ENCODE assay signal across 8 mouse cellular contexts in the genomic region with DNA sequence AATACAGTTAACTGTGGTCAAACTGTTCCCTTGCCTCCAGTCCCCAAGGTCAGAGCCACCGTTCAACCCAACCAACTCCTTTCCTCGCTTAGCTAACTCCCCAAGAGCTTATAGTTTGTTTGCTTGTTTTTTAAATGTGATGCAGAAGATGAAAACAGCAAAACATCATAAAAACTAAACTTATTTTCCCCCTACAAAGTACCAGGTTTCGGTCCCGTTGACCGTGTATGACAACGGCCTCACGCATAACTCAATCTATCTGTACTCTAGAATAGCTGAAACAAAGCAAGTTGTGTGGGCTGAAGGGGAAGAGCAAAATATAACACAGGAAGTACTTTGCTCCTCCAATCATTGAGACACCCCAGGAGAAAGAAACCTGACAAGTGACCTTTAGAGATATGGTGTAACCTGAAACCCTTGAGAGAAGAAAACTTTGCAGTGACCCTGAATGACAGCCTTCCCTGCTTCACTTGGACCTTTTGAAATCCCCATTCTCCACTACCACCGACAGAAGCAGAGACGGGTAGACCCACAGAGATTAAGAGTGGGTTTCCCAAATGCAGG. TPM values are rescaled to one million over a fixed set of nuclear protein-coding genes. Genes with fewer than 3 reads are reported as not detected.
DNase-seq lines count a peak whose midpoint lies in the region; ATAC-seq and TF ChIP-seq lines count a peak whose summit lies in the region.

No protein-coding gene starts in this region.

- in situ Hi-C loops in CH12.LX (cut with MboI; ENCODE audit: low pct_ligation_motif_present, low pct_unique_long_range_greater_than_20kb, low sequenced_read_pairs): loop anchor here (5.0 kb wide), 1 partner anchor 34 kb away; no protein-coding TSS in a partner anchor

- no peaks in the 10 kb centered on the region for H3K9me3 ChIP-seq in heart, embryonic 12.5 days (replicated peaks)
- H3K9me3 ChIP-seq in CH12.LX (replicated peaks; ENCODE audit: low read length): no peaks in the 10 kb centered on the region
- H3K9me3 ChIP-seq in hindbrain, embryonic 11.5 days (ENCODE audit: control insufficient read depth, low read length): no peaks in the 10 kb centered on the region
- no peaks in the 10 kb centered on the region for H3K9me3 ChIP-seq in megakaryocyte, embryonic 14.5 days

- H3K9ac ChIP-seq in heart, embryonic 12.5 days: peak overlapping the region; percentile 98
- peak overlapping the region; percentile 83 for H3K9ac ChIP-seq in CH12.LX (ENCODE audit: insufficient read depth, low read depth)
- H3K9ac ChIP-seq in hindbrain, embryonic 11.5 days (ENCODE audit: low read depth, low read length): peak overlapping the region; percentile 86

- no peaks in the 10 kb centered on the region for H3K36me3 ChIP-seq in heart, embryonic 12.5 days
- H3K36me3 ChIP-seq in CH12.LX (replicated peaks in 1 of 2; ENCODE audit: control insufficient read depth in 1 of 2, insufficient read depth in 1 of 2, low read length in 1 of 2): peaks cover 0 to 21% of the 10 kb centered on the region in 2 experiments
- no peaks in the 10 kb centered on the region for H3K36me3 ChIP-seq in hindbrain, embryonic 11.5 days (ENCODE audit: control insufficient read depth, insufficient read depth, low read length)
- H3K36me3 ChIP-seq in megakaryocyte, embryonic 14.5 days (replicated peaks; ENCODE audit: low read length): peaks cover 35% of the 10 kb centered on the region

- H3K4me3 ChIP-seq in heart, embryonic 12.5 days: peak overlapping the region; percentile 87
- peak overlapping the region; percentile 91 to 93 (median 93) for H3K4me3 ChIP-seq in CH12.LX (replicated peaks in 1 of 3; ENCODE audit: low read depth in 2 of 3, low read length in 2 of 3, poor library complexity in 1 of 3)
- peak overlapping the region; percentile 92 for H3K4me3 ChIP-seq in hindbrain, embryonic 11.5 days (ENCODE audit: low read depth, low read length)
- peak overlapping the region; percentile 98 for H3K4me3 ChIP-seq in megakaryocyte, embryonic 14.5 days (replicated peaks)

- peak overlapping the region; percentile 96 for H3K27ac ChIP-seq in heart, embryonic 12.5 days (ENCODE audit: poor library complexity, severe bottlenecking)
- H3K27ac ChIP-seq in CH12.LX (ENCODE audit: insufficient read depth, low read depth): peak overlapping the region; percentile 10
- H3K27ac ChIP-seq in hindbrain, embryonic 11.5 days (ENCODE audit: low read depth, low read length): peak overlapping the region; percentile 82; the same call in 1 of the 2 replicates

- H3K79me2 ChIP-seq in CH12.LX (replicated peaks; ENCODE audit: control insufficient read depth, extremely low read depth, insufficient read depth, poor library complexity, severe bottlenecking): peaks cover 33% of the 10 kb centered on the region

- TF ChIP-seq POLR2A in CH12.LX (IDR thresholded peaks at IDR 0.05; ENCODE audit: low read depth, low read length): no peak

- no peak for TF ChIP-seq EP300 in CH12.LX (IDR thresholded peaks at IDR 0.05; ENCODE audit: low read length)

- no peak for ATAC-seq in heart, embryonic 12.5 days (ENCODE audit: insufficient number of reproducible peaks, low FRiP score)
- ATAC-seq in hindbrain, embryonic 11.5 days (ENCODE audit: low FRiP score): no peak

- no peaks in the 10 kb centered on the region for H3K27me3 ChIP-seq in heart, embryonic 12.5 days (replicated peaks)
- peaks cover 4% of the 10 kb centered on the region for H3K27me3 ChIP-seq in CH12.LX (replicated peaks)
- no peaks in the 10 kb centered on the region for H3K27me3 ChIP-seq in hindbrain, embryonic 11.5 days (ENCODE audit: control insufficient read depth, insufficient read depth, low read length)
- H3K27me3 ChIP-seq in megakaryocyte, embryonic 14.5 days (replicated peaks): no peaks in the 10 kb centered on the region

- peaks cover 51% of the 10 kb centered on the region for H3K4me1 ChIP-seq in heart, embryonic 12.5 days (replicated peaks)
- H3K4me1 ChIP-seq in CH12.LX (ENCODE audit: control insufficient read depth in 1 of 2, insufficient read depth in 2 of 2): peaks cover under 1 to 47% of the 10 kb centered on the region in 2 experiments; a peak in 3 of 4 replicates
- H3K4me1 ChIP-seq in hindbrain, embryonic 11.5 days (replicated peaks; ENCODE audit: control insufficient read depth, insufficient read depth, low read length): no peaks in the 10 kb centered on the region; the same call in 1 of the 2 replicates
- H3K4me1 ChIP-seq in megakaryocyte, embryonic 14.5 days: peaks cover 73% of the 10 kb centered on the region

- WGBS in heart, embryonic 12.5 days: 10% methylated on average over 9 of the region's 9 CpGs
- 32% methylated on average over 9 of the region's 9 CpGs for WGBS in hindbrain, embryonic 11.5 days

- TF ChIP-seq RAD21 in CH12.LX (IDR thresholded peaks at IDR 0.05; ENCODE audit: low read depth, low read length): no peak

- no peak for DNase-seq in heart, postnatal 4 days
- DNase-seq in CH12.LX (ENCODE audit: extremely low read depth): no peak
- DNase-seq in hindbrain, embryonic 11.5 days (ENCODE audit: low spot score): no peak
- DNase-seq in frontal cortex, postnatal 25 days (ENCODE audit: low spot score in 2 of 2): no peak
- no peak for DNase-seq in gastrocnemius, adult 8-10 months (ENCODE audit: low spot score in 2 of 2)
- DNase-seq in urinary bladder, postnatal 36 days (ENCODE audit: low spot score in 2 of 2): no peak

- peak overlapping the region; percentile 89 for H3K4me2 ChIP-seq in heart, embryonic 12.5 days
- H3K4me2 ChIP-seq in CH12.LX (ENCODE audit: insufficient read depth, low read depth, poor library complexity, severe bottlenecking): peak overlapping the region; percentile 94
- peak overlapping the region; percentile 80 for H3K4me2 ChIP-seq in hindbrain, embryonic 11.5 days (replicated peaks; ENCODE audit: low read depth, low read length)

- TF ChIP-seq CTCF in CH12.LX (conservative IDR thresholded peaks at IDR 0.05 in 1 of 2, IDR thresholded peaks at IDR 0.05 in 1 of 2; ENCODE audit: low read depth in 2 of 2, low read length in 2 of 2): no peak

- dilution Hi-C loops in CH12.LX (cut with MboI; ENCODE audit: extremely low pct_ligation_motif_present, extremely low pct_unique_long_range_greater_than_20kb, low sequenced_read_pairs): no loop called here

TF ChIP-seq in CH12.LX, 34 proteins besides CTCF, POLR2A, EP300 and RAD21:
- no peak; the same call in 1 of the 2 replicates for TF ChIP-seq MXI1 (IDR thresholded peaks at IDR 0.05; ENCODE audit: low read depth, low read length)
- TF ChIP-seq HCFC1 (IDR thresholded peaks at IDR 0.05; ENCODE audit: low read depth, low read length): peak; percentile 54; the same call in 1 of the 2 replicates

RNA-seq across cellular contexts. Expression of a gene that starts 1.4 kb away (rescaled TPM):
- 89.1 and 93.0 TPM in 2 replicates for polyA plus RNA-seq in heart, embryonic 12.5 days (2016; fragmentation: Nextera tagmentation; extraction: Ambion mirVana)
- total RNA-seq in heart, postnatal 4 days (2021): 100 to 1,000 TPM; 206 to 226 TPM
- total RNA-seq in CH12.LX (2012; rRNA removed) (54.2 and 55.0 TPM in 2 replicates), CH12.LX (2014; rRNA removed) (58.6 and 62.9 TPM in 2 replicates)
- polyA plus RNA-seq in CH12.LX (2012; ENCODE audit: insufficient read length, low read depth): 63.5 and 68.6 TPM in 2 replicates
- polyA plus RNA-seq in hindbrain, embryonic 11.5 days (2014; fragmentation: Nextera tagmentation; extraction: Ambion mirVana): 39.8 and 43.7 TPM in 2 replicates
- 178 and 286 TPM in 2 replicates for polyA plus RNA-seq in megakaryocyte, embryonic 14.5 days (2012; ENCODE audit: insufficient read depth, low replicate concordance)
- total RNA-seq in gastrocnemius, adult 8-10 months (2022): 100 to 1,000 TPM; 215 to 257 (median 231) TPM

RNA-seq across cellular contexts. Expression of a gene that starts 41.9 kb away (rescaled TPM):
- 6.5 and 8.8 TPM in 2 replicates for polyA plus RNA-seq in heart, embryonic 12.5 days (2016; fragmentation: Nextera tagmentation; extraction: Ambion mirVana)
- total RNA-seq in heart, postnatal 4 days (2021): 1 to 10 TPM; 1.2 to 1.7 TPM
- total RNA-seq in CH12.LX (2012; rRNA removed): 6.4 and 6.7 TPM in 2 replicates
- 9.8 and 10.1 TPM in 2 replicates for total RNA-seq in CH12.LX (2014; rRNA removed)
- polyA plus RNA-seq in CH12.LX (2012; ENCODE audit: insufficient read length, low read depth): 8.2 and 8.3 TPM in 2 replicates
- polyA plus RNA-seq in hindbrain, embryonic 11.5 days (2014; fragmentation: Nextera tagmentation; extraction: Ambion mirVana): 10.6 and 11.6 TPM in 2 replicates
- 6.4 and 8.0 TPM in 2 replicates for polyA plus RNA-seq in megakaryocyte, embryonic 14.5 days (2012; ENCODE audit: insufficient read depth, low replicate concordance)
- not detected for total RNA-seq in gastrocnemius, adult 8-10 months (2022)

RNA-seq across cellular contexts. Expression of a gene that starts 56.8 kb away (rescaled TPM):
- polyA plus RNA-seq in heart, embryonic 12.5 days (2016; fragmentation: Nextera tagmentation; extraction: Ambion mirVana): 45.8 and 51.8 TPM in 2 replicates
- total RNA-seq in heart, postnatal 4 days (2021): 10 to 100 TPM; 36.7 to 37.1 TPM
- total RNA-seq in CH12.LX (2012; rRNA removed) (48.8 and 53.0 TPM in 2 replicates), CH12.LX (2014; rRNA removed) (41.0 and 46.9 TPM in 2 replicates)
- 57.2 and 64.3 TPM in 2 replicates for polyA plus RNA-seq in CH12.LX (2012; ENCODE audit: insufficient read length, low read depth)
- polyA plus RNA-seq in hindbrain, embryonic 11.5 days (2014; fragmentation: Nextera tagmentation; extraction: Ambion mirVana): 53.3 and 54.4 TPM in 2 replicates
- 14.6 and 15.4 TPM in 2 replicates for polyA plus RNA-seq in megakaryocyte, embryonic 14.5 days (2012; ENCODE audit: insufficient read depth, low replicate concordance)
- 10 to 100 TPM; 27.9 to 30.4 (median 29.3) TPM for total RNA-seq in gastrocnemius, adult 8-10 months (2022)

Comparison
In these comparisons a context has a peak if more than half of its experiments do, and no peak if none do; other contexts are left out.
1. H3K27ac ChIP-seq: peak in every context shown above with its lines; median percentile 96 in heart, embryonic 12.5 days; 82 in hindbrain, embryonic 11.5 days; 10 in CH12.LX.